Mouse (Mus musculus) liver, postnatal 0 days (tissue): ENCODE data around the gene Camta1.

Source experiments
- CTCF ChIP-seq: sonication (generic); IDR thresholded peaks from 2 replicates; pipeline ENCODE4 v1.5.1; 2016; ENCODE audit warnings: antibody characterized with exemption, low read depth
- EP300 ChIP-seq: IDR thresholded peaks from 2 replicates; pipeline ENCODE4 v1.6.1; 2016; ENCODE audit warnings: antibody characterized with exemption, low read depth, mild to moderate bottlenecking

DNA sequence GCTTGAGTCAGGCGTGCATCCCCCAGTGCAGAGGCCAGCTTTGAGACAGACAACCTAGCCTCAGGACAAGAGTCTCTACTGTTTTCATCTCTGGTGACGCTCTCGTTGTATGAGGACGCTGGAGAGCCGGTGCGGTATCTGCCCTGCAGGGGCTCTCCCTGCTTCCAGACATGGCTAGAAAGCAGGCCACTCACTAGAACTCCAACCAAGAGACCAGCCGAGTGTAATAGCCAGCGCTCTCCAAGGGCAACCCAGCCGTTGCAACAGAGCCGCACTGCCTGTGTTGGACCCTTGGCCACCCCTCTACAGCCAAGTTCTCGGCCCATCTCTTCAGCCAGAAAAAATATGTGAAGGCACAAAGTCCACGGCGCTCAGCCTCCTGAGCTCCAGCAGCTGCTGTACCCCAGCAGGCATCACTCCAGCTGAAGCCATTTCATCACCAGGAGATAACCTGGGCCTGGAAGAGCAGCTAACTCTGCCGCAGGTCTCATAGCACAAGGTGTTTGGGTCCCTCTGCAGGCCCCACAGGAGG lies 443.3 kb downstream of the Camta1 start:
- TF ChIP-seq CTCF (no peak), EP300 (no peak)
